Mouse (Mus musculus) CH12.LX (cell line): ENCODE data around the gene Ubxn7. TPM values are rescaled to one million over a fixed set of nuclear protein-coding genes. Genes with fewer than 3 reads are reported as not detected.

ENCODE experiments used
- DNase-seq: peaks from one replicate; pipeline ENCODE4 v3.0.0-alpha.2; 2013; ENCODE audit errors: extremely low read depth
- H3K27ac ChIP-seq: 2 replicates; pipeline ENCODE4 v1.5.1; 2012; ENCODE audit warnings: low read depth, mild to moderate bottlenecking, control low read depth, moderate library complexity; ENCODE audit not compliant: insufficient read depth
- H3K27me3 ChIP-seq: replicated peaks from 2 replicates; pipeline ENCODE3; 2012; ENCODE audit warnings: inconsistent platforms
- H3K36me3 ChIP-seq, 2 experiments: replicated peaks in 1 of 2; 2 replicates each; pipeline versions ENCODE3 to v1.6.1; 2012; ENCODE audit warnings: inconsistent platforms in 1 of 2, low read length in 1 of 2, mild to moderate bottlenecking in 1 of 2, mixed read lengths in 1 of 2, moderate library complexity in 1 of 2; ENCODE audit not compliant: control insufficient read depth in 1 of 2, insufficient read depth in 1 of 2
- H3K4me1 ChIP-seq, 2 experiments: 2 replicates each; pipeline ENCODE4 v1.6.1; 2012; ENCODE audit warnings: inconsistent platforms in 1 of 2, moderate library complexity in 1 of 2; ENCODE audit not compliant: insufficient read depth in 2 of 2, control insufficient read depth in 1 of 2
- H3K4me2 ChIP-seq: 2 replicates; pipeline ENCODE4 v1.6.1; 2012; ENCODE audit warnings: low read depth, mild to moderate bottlenecking, control low read depth; ENCODE audit not compliant: poor library complexity, insufficient read depth, severe bottlenecking
- H3K4me3 ChIP-seq, 3 experiments: fragments of 150-350 bp in 1 of 3; sonication (generic) in 1 of 3; replicated peaks in 1 of 3; 2 replicates each; pipeline versions ENCODE3 to v1.5.1; 2011 to 2012; ENCODE audit warnings: low read depth in 2 of 3, low read length in 2 of 3, mild to moderate bottlenecking in 2 of 3, moderate library complexity in 2 of 3, control low read depth in 1 of 3, improper control_type of control experiment in 1 of 3, inconsistent platforms in 1 of 3, mixed read lengths in 1 of 3; ENCODE audit not compliant: poor library complexity in 1 of 3
- H3K79me2 ChIP-seq: replicated peaks from 2 replicates; pipeline ENCODE4 v1.6.1; 2012; ENCODE audit warnings: mild to moderate bottlenecking, moderate library complexity; ENCODE audit not compliant: control insufficient read depth, poor library complexity, insufficient read depth, severe bottlenecking; ENCODE audit errors: extremely low read depth
- H3K9ac ChIP-seq: 2 replicates; pipeline ENCODE4 v1.6.1; 2012; ENCODE audit warnings: low read depth, mild to moderate bottlenecking, control low read depth, moderate library complexity; ENCODE audit not compliant: insufficient read depth
- H3K9me3 ChIP-seq: replicated peaks from 2 replicates; pipeline ENCODE3; 2012; ENCODE audit warnings: low read length, inconsistent platforms, mixed read lengths
- BHLHE40 ChIP-seq: IDR thresholded peaks from 2 replicates; pipeline ENCODE4 v1.6.1; 2011; ENCODE audit warnings: mild to moderate bottlenecking, low read depth, low read length, improper control_type of control experiment
- CHD1 ChIP-seq: IDR thresholded peaks from 2 replicates; pipeline ENCODE4 v1.6.1; 2012; ENCODE audit warnings: low read depth, low read length, improper control_type of control experiment, inconsistent platforms
- CHD2 ChIP-seq: IDR thresholded peaks from 2 replicates; pipeline ENCODE4 v1.6.1; 2011; ENCODE audit warnings: low read length, improper control_type of control experiment
- CTCF ChIP-seq, 2 experiments: IDR thresholded peaks in 1 of 2; conservative IDR thresholded peaks in 1 of 2; 2 replicates each; pipeline ENCODE4 v1.5.1; 2011 to 2012; ENCODE audit warnings: low read depth in 2 of 2, low read length in 2 of 2, improper control_type of control experiment in 1 of 2, inconsistent platforms in 1 of 2, mild to moderate bottlenecking in 1 of 2, moderate library complexity in 1 of 2
- E2F4 ChIP-seq: IDR thresholded peaks from 2 replicates; pipeline ENCODE4 v1.6.1; 2011; ENCODE audit warnings: low read depth, low read length, improper control_type of control experiment; ENCODE audit not compliant: insufficient replicate concordance
- ELF1 ChIP-seq: IDR thresholded peaks from 2 replicates; pipeline ENCODE4 v1.6.1; 2014; ENCODE audit warnings: low read depth, mild to moderate bottlenecking, inconsistent platforms, low read length, improper control_type of control experiment
- EP300 ChIP-seq: IDR thresholded peaks from 2 replicates; pipeline ENCODE4 v1.6.1; 2011; ENCODE audit warnings: low read length, improper control_type of control experiment
- ETS1 ChIP-seq: conservative IDR thresholded peaks from 2 replicates; pipeline ENCODE4 v1.6.1; 2012; ENCODE audit warnings: low read depth, mild to moderate bottlenecking, inconsistent platforms, low read length, improper control_type of control experiment, moderate library complexity
- GABPA ChIP-seq: IDR thresholded peaks from 2 replicates; pipeline ENCODE4 v1.6.1; 2012; ENCODE audit warnings: low read depth, low read length, improper control_type of control experiment, inconsistent platforms; ENCODE audit not compliant: insufficient replicate concordance
- HCFC1 ChIP-seq: IDR thresholded peaks from 2 replicates; pipeline ENCODE4 v1.6.1; 2012; ENCODE audit warnings: low read depth, mild to moderate bottlenecking, inconsistent platforms, low read length, improper control_type of control experiment
- IRF4 ChIP-seq: IDR thresholded peaks from 2 replicates; pipeline ENCODE4 v1.6.1; 2014; ENCODE audit warnings: low read depth, mild to moderate bottlenecking, inconsistent platforms, low read length, improper control_type of control experiment
- JUN ChIP-seq: IDR thresholded peaks from 2 replicates; pipeline ENCODE4 v1.6.1; 2011; ENCODE audit warnings: low read depth, mild to moderate bottlenecking, low read length, improper control_type of control experiment, moderate library complexity; ENCODE audit not compliant: insufficient read depth
- JUND ChIP-seq: conservative IDR thresholded peaks from 2 replicates; pipeline ENCODE4 v1.6.1; 2011; ENCODE audit warnings: low read depth, low read length, improper control_type of control experiment
- KAT2A ChIP-seq: IDR thresholded peaks from 2 replicates; pipeline ENCODE4 v1.6.1; 2012; ENCODE audit warnings: low read length, improper control_type of control experiment, inconsistent platforms; ENCODE audit not compliant: insufficient replicate concordance
- MAFK ChIP-seq: IDR thresholded peaks from 2 replicates; pipeline ENCODE4 v1.6.1; 2011; ENCODE audit warnings: low read length, improper control_type of control experiment; ENCODE audit not compliant: insufficient replicate concordance
- MAX ChIP-seq: IDR thresholded peaks from 2 replicates; pipeline ENCODE4 v1.6.1; 2011; ENCODE audit warnings: low read length, improper control_type of control experiment
- MAZ ChIP-seq: IDR thresholded peaks from 2 replicates; pipeline ENCODE4 v1.6.1; 2012; ENCODE audit warnings: low read depth, mild to moderate bottlenecking, inconsistent platforms, low read length, improper control_type of control experiment, moderate library complexity
- MEF2A ChIP-seq: IDR thresholded peaks from 2 replicates; pipeline ENCODE4 v1.6.1; 2014; ENCODE audit warnings: low read depth, mild to moderate bottlenecking, inconsistent platforms, low read length, improper control_type of control experiment, borderline replicate concordance
- MXI1 ChIP-seq: IDR thresholded peaks from 2 replicates; pipeline ENCODE4 v1.6.1; 2011; ENCODE audit warnings: mild to moderate bottlenecking, low read depth, low read length, improper control_type of control experiment
- MYC ChIP-seq: IDR thresholded peaks from 2 replicates; pipeline ENCODE4 v1.6.1; 2011; ENCODE audit warnings: low read depth, mild to moderate bottlenecking, improper control_type of control experiment, low read length
- NELFE ChIP-seq: IDR thresholded peaks from 2 replicates; pipeline ENCODE4 v1.6.1; 2011; ENCODE audit warnings: low read depth, low read length, improper control_type of control experiment
- NRF1 ChIP-seq: IDR thresholded peaks from 2 replicates; pipeline ENCODE4 v1.6.1; 2014; ENCODE audit warnings: low read depth, mild to moderate bottlenecking, inconsistent platforms, low read length, improper control_type of control experiment, moderate library complexity
- PAX5 ChIP-seq: IDR thresholded peaks from 2 replicates; pipeline ENCODE4 v1.6.1; 2012; ENCODE audit warnings: low read length, inconsistent platforms, mixed read lengths
- POLR2A ChIP-seq: IDR thresholded peaks from 2 replicates; pipeline ENCODE4 v1.6.1; 2011; ENCODE audit warnings: low read depth, mild to moderate bottlenecking, improper control_type of control experiment, low read length
- POLR2AphosphoS2 ChIP-seq: IDR thresholded peaks from 2 replicates; pipeline ENCODE4 v1.6.1; 2011; ENCODE audit warnings: low read depth, low read length, improper control_type of control experiment
- RAD21 ChIP-seq: IDR thresholded peaks from 2 replicates; pipeline ENCODE4 v1.6.1; 2011; ENCODE audit warnings: low read depth, mild to moderate bottlenecking, low read length, improper control_type of control experiment, moderate library complexity
- RCOR1 ChIP-seq: conservative IDR thresholded peaks from 2 replicates; pipeline ENCODE4 v1.6.1; 2012; ENCODE audit warnings: low read depth, mild to moderate bottlenecking, inconsistent platforms, low read length, improper control_type of control experiment
- SIN3A ChIP-seq: IDR thresholded peaks from 2 replicates; pipeline ENCODE4 v1.6.1; 2012; ENCODE audit warnings: low read length, improper control_type of control experiment, inconsistent platforms
- SMC3 ChIP-seq: IDR thresholded peaks from 2 replicates; pipeline ENCODE4 v1.6.1; 2011; ENCODE audit warnings: low read depth, low read length, improper control_type of control experiment
- TBP ChIP-seq: conservative IDR thresholded peaks from 2 replicates; pipeline ENCODE4 v1.6.1; 2011; ENCODE audit warnings: low read depth, low read length, improper control_type of control experiment
- TCF12 ChIP-seq: IDR thresholded peaks from 2 replicates; pipeline ENCODE4 v1.6.1; 2014; ENCODE audit warnings: low read depth, mild to moderate bottlenecking, inconsistent platforms, low read length, improper control_type of control experiment
- UBTF ChIP-seq: IDR thresholded peaks from 2 replicates; pipeline ENCODE4 v1.6.1; 2012; ENCODE audit warnings: low read depth, mild to moderate bottlenecking, inconsistent platforms, low read length, improper control_type of control experiment, moderate library complexity
- USF1 ChIP-seq: IDR thresholded peaks from 2 replicates; pipeline ENCODE4 v1.6.1; 2014; ENCODE audit warnings: low read depth, mild to moderate bottlenecking, inconsistent platforms, low read length, improper control_type of control experiment
- USF2 ChIP-seq: conservative IDR thresholded peaks from 2 replicates; pipeline ENCODE4 v1.6.1; 2011; ENCODE audit warnings: low read depth, low read length, improper control_type of control experiment
- ZC3H11A ChIP-seq: IDR thresholded peaks from 2 replicates; pipeline ENCODE4 v1.6.1; 2012; ENCODE audit warnings: low read depth, mild to moderate bottlenecking, inconsistent platforms, low read length, improper control_type of control experiment
- ZKSCAN1 ChIP-seq: IDR thresholded peaks from 2 replicates; pipeline ENCODE4 v1.6.1; 2012; ENCODE audit warnings: low read depth, inconsistent platforms, low read length, improper control_type of control experiment, borderline replicate concordance
- ZMIZ1 ChIP-seq: IDR thresholded peaks from 2 replicates; pipeline ENCODE4 v1.6.1; 2012; ENCODE audit warnings: low read depth, mild to moderate bottlenecking, inconsistent platforms, low read length, improper control_type of control experiment
- ZNF384 ChIP-seq: IDR thresholded peaks from 2 replicates; pipeline ENCODE4 v1.6.1; 2012; ENCODE audit warnings: low read depth, low read length, improper control_type of control experiment, inconsistent platforms
- dilution Hi-C: fragments of 300-500 bp; cut with MboI; formaldehyde crosslinking; loops from 2 replicates; pipeline ENCODE4 v1.14.3; 2020; ENCODE audit warnings: low sequenced_read_pairs; ENCODE audit not compliant: extremely low pct_unique_long_range_greater_than_20kb, extremely low pct_ligation_motif_present
- in situ Hi-C: fragments of 300-500 bp; cut with MboI; formaldehyde crosslinking; loops from 3 replicates; pipeline ENCODE4 v1.14.3; 2019; ENCODE audit warnings: low sequenced_read_pairs, low pct_ligation_motif_present, low pct_unique_long_range_greater_than_20kb, mixed read lengths
- polyA plus RNA-seq: library from polyadenylated mRNA; unstranded; fragments of >175 nt; gene quantifications from 2 replicates; pipeline ENCODE4 v1.2.1, GENCODE M21; 2012; ENCODE audit warnings: low read depth; ENCODE audit not compliant: insufficient read length
- total RNA-seq, 2 experiments: library from RNA; depleted of rRNA; stranded (reverse); fragments of 300-350 nt in 1 of 2; fragments of >200 nt in 1 of 2; gene quantifications; 2 replicates each; pipeline ENCODE4 v1.2.3; 2012 to 2014

Gene Ubxn7
- total and polyA plus RNA-seq, 3 experiments = 25.7 to 32.8 (median 26.8) TPM

DNA sequence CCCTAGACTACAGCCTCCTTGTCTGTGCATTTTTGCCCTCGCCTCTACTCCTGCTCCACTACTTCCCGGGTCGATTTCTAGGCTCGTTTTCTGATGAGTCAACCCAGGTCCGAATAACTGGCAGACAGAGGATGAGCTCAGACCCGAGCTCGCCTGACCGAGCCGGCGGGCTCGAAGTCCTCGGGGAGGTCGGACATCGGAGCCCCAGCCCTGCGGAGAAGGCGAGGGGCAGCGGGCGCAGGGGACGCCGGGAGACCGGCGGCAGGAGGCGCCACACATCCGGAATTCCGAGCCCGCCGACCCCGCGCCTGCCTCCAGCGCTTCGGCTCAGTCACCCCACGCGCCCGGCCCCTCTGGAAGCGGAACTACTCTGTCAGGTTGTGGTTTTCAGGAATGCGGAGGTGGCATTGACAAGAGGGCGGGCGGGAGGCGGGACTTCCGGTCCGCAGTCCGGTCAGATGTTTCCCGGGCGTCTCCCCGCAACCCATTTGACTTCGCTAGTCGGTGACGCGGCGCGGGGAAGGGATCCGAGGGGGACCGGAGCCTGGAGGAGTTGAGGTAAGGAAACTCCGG, 98.5 kb downstream of the Ubxn7 start, which contains the start of gene Pcyt1a:
Gene Pcyt1a (plus strand): TSS at position 448 of the 573 bp plus-strand sequence.
- Histone ChIP-seq H3K4me3 (peak within 1 kb of the TSS; percentile 65 to 86 (median 78)), H3K79me2 (peaks cover 2% of the 10 kb centered on the region; the same call in 1 of the 2 replicates), H3K9me3 (no peaks in the 10 kb centered on the region), H3K27ac (no peak within 1 kb of the TSS; the same call in 1 of the 2 replicates), H3K36me3 (no peaks in the 10 kb centered on the region), H3K27me3 (no peaks in the 10 kb centered on the region), H3K4me2 (peak within 1 kb of the TSS; percentile 76), H3K9ac (peak within 1 kb of the TSS; percentile 77), H3K4me1 (peaks cover 3 to 32% of the 10 kb centered on the region in 2 experiments; a peak in 3 of 4 replicates)
- DNase-seq = peak; percentile 90
- in situ Hi-C loops (no loop called here), dilution Hi-C loops (no loop called here)
- no peak; the same call in 1 of the 2 replicates for TF ChIP-seq MAX
- TF ChIP-seq IRF4 = peak; percentile 10; the same call in 1 of the 2 replicates
- peak; percentile 74; the same call in 1 of the 2 replicates for TF ChIP-seq KAT2A
- TF ChIP-seq CHD2 = 0 out of 2 replicates have a peak, but pooled peaks have one; percentile 49
- peak; percentile 88 for TF ChIP-seq HCFC1
- TF ChIP-seq E2F4 = no peak
- TF ChIP-seq ETS1 = peak; percentile 52; the same call in 1 of the 2 replicates
- no peak for TF ChIP-seq USF2
- no peak for TF ChIP-seq RAD21
- no peak for TF ChIP-seq ZNF384
- TF ChIP-seq JUND = no peak
- peak; percentile 91 for TF ChIP-seq ELF1
- TF ChIP-seq TBP = peak; percentile 66
- TF ChIP-seq EP300 = no peak
- TF ChIP-seq MAFK = no peak
- TF ChIP-seq BHLHE40 = peak; percentile 68
- peak; percentile 68; the same call in 1 of the 2 replicates for TF ChIP-seq ZMIZ1
- peak; percentile 88 for TF ChIP-seq TCF12
- peak; percentile 49 for TF ChIP-seq NRF1
- no peak for TF ChIP-seq GABPA
- TF ChIP-seq RCOR1 = no peak
- no peak for TF ChIP-seq ZKSCAN1
- TF ChIP-seq MYC = 0 out of 2 replicates have a peak, but pooled peaks have one; percentile 17
- peak; percentile 29; the same call in 1 of the 2 replicates for TF ChIP-seq USF1
- no peak for TF ChIP-seq PAX5
- peak; percentile 97 for TF ChIP-seq UBTF
- TF ChIP-seq POLR2A = peak; percentile 82
- no peak for TF ChIP-seq CHD1
- no peak for TF ChIP-seq SMC3
- peak; percentile 67 for TF ChIP-seq MEF2A
- no peak for TF ChIP-seq POLR2AphosphoS2
- TF ChIP-seq MXI1 = peak; percentile 92
- TF ChIP-seq CTCF (conservative IDR thresholded peaks at IDR 0.05 in 1 of 2, IDR thresholded peaks at IDR 0.05 in 1 of 2; ENCODE audit: low read depth in 2 of 2, low read length in 2 of 2) = peak in 1 of 2 experiments; percentile 17; a peak in 1 of 4 replicates
- TF ChIP-seq NELFE = peak; percentile 68; the same call in 1 of the 2 replicates
- peak; percentile 90 for TF ChIP-seq MAZ
- TF ChIP-seq SIN3A = peak; percentile 94
- TF ChIP-seq JUN = no peak
- no peak for TF ChIP-seq ZC3H11A
